Mouse (Mus musculus) left cerebral cortex, adult 9 months (tissue): ENCODE measurements around the gene Ccdc85a.

Source experiments
- DNase-seq, 2 experiments: peaks; one replicate each; pipeline ENCODE4 v3.0.0; 2022; ENCODE audit warnings: low spot score in 2 of 2

Ccdc85a gene

DNA sequence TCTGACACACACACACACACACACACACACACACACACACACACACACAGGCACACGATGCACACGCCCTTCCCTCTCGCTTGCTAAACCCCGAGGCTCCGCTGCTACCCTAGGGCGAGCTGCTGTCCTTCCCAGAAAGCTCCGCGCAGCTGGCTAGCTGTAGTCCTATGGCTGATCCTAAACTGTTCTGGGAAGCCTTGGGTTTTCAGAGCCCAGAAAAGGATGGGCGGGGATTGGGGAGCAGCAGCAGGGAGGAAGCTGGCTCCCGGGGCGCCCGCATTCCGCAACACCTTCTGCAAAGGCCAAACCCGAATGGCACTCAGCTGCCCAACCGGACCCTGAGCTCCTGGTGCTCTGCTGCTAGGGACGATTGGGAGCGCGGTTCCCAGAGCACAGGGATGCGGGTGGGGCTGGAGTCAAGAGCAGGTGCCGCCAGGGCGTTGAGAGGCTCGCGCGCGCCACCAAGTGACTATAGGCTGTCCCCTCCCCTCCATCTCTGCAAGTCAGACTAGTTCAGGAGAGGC is at the start of gene Ccdc85a:
Gene Ccdc85a, minus strand, starts transcription at position 414 of the 524 bp plus-strand sequence.
- DNase-seq, result peak; percentile 82 to 94

GRCm38 (mm10) chr11:28633571-28634125 is 49.5 kb upstream of the Ccdc85a start:
- no peak for DNase-seq

DNA sequence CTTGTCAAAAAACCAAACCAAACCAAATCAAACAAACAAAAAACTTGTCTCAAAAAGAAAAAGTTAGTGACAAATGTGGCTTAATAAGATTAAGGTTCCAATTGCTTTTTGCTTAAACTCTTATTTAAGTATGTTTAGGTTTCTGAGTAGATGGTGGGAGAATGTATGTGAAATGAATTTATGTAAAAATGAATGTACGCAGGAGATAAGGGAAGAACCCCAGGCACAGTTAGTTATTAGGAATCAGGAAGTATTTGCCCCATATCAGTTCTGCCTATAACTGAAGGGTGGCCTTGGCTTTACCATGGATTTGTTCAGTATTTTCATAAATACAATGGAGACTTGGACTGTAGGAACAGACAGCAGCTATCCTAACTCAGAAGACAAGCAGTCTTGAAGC is 49.0 kb upstream of the Ccdc85a start:
- DNase-seq, result no peak

DNA sequence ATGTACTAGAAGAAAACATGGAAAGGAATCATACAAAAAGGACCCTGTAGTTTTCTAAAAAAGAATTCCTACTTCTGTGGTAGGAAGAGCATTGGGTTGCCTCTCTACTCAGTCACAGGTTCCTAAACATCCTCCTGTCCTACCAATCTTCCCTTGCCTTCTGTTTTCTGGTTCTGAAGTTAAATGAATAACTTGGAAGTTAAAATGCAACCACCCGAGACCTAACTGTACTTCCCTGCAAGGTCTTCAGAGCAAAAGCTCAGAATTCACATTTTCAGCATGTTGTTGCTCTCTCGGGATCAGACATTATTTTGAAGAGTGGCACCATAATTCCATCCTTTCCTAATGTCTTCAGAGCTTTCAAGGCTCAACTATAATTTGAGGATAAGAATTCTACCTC is 46.6 kb upstream of the Ccdc85a start:
- no peak for DNase-seq

- DNase-seq, result no peak
Observed at GRCm38 (mm10) chr11:28610781-28611491, 26.8 kb upstream of the Ccdc85a start.

- DNase-seq, result no peak
Observed at GRCm38 (mm10) chr11:28583138-28583910, 800 bp downstream of the Ccdc85a start.

DNA sequence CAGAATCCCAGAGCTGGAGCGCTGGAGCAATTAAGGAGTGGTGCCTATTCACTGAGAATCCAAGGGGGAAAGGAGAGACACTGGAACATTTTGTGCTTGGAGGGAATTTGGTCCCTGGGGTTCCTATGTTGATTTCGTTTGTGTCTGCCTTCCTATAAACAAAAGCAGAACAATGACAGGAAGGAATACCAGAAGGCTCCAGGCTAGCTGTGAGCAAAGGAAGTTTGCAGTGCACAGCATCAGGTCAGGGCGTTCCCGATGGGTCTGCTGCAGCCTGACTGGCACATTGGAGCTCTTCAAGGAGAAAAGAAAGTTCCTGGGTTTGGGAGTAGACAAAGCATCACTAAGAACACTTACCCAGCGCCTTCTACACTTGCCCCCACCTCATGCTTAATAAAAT is 1.9 kb downstream of the Ccdc85a start:
- no peak for DNase-seq

GRCm38 (mm10) chr11:28572423-28572822 is 11.7 kb downstream of the Ccdc85a start:
- peak; percentile 35 to 71 for DNase-seq

GRCm38 (mm10) chr11:28556420-28556819 is 27.7 kb downstream of the Ccdc85a start:
- DNase-seq, result no peak

- no peak for DNase-seq
Observed at GRCm38 (mm10) chr11:28543429-28543828, 40.7 kb downstream of the Ccdc85a start.

DNA sequence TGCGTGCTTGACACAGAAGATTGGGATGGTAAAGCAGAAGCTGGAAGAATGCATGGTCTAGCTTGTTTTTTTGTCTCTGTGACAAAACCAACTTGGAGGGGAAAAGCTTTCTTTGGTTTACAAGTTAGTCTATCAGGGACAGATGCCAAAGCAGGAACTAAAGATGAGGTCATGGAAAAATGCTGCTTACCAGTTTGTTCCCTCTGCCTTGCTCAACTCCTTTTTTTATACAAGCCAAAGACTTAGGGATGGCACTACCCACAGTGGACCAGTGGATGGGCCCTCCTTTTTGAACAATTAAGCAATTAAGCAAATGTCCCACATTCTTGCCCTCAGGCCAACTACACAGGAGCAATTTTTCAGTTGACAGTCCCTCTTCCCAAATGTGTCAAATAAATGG is 42.8 kb downstream of the Ccdc85a start:
- DNase-seq, result no peak

DNA sequence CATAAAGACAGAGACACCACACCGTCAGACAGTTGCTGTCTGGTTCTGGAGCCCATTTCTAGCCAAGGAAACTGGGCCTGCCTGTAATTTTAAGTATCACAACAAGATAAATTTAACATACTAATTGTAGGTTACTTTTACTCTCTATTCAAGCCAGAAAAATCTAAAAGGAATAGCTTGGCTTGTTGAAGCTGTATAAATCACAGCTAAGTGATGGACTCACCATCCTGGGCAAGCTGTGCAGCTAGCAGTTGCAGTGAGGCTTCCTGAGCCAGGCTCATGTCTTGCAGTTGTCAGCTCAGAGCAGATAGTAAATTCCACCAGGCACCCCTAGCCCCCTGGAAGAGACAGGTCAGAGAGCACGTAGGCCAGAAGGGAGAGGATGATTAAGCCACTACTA is 50.8 kb downstream of the Ccdc85a start:
- DNase-seq, result no peak

- DNase-seq, result no peak
Observed at GRCm38 (mm10) chr11:28501190-28501589, 82.9 kb downstream of the Ccdc85a start.

DNA sequence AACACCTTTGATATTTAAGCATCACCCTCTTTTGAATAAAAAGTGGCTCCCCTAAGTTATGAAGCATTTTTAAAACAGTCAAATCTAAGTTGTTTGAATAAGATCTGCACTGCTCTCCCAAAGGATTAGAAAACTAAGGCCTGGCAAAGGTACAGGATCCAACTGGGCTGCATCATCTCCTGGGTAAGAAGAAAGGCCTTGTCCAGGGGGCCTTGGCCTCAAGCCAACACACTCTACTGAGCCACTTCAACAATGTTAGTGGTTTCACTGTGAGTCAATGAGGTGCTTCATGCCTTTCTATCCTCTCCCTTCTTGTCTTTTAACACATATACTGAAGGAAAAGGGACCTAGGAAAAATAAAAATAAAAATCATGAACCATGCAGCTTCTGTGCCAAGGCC is 87.1 kb downstream of the Ccdc85a start:
- peak in 1 of 2 experiments; percentile 7 for DNase-seq

- DNase-seq, result peak in 1 of 2 experiments; percentile 7
Observed at GRCm38 (mm10) chr11:28493362-28493761, 90.8 kb downstream of the Ccdc85a start.

- no peak for DNase-seq
Observed at GRCm38 (mm10) chr11:28491330-28491729, 92.8 kb downstream of the Ccdc85a start.

GRCm38 (mm10) chr11:28484083-28484729 is 99.9 kb downstream of the Ccdc85a start:
- no peak for DNase-seq

DNA sequence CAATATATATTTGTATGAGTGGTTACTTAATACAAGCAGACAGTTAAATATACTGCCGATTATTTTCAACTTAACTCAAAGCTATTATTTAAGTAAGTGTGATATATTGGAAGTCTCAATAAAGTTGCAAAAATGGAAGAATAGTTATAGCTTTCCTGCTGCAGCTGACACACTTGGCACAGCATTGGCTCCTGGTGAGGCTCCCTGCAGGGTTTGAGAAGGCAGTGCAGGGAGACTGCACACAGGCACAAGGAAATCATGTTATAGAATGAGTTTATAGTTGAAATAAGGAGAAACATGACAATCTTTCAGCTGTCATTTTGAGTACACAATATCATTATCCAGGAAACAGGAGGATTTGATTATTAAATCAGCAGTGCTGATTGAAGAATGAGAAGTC is 107.0 kb downstream of the Ccdc85a start:
- DNase-seq, result no peak

DNA sequence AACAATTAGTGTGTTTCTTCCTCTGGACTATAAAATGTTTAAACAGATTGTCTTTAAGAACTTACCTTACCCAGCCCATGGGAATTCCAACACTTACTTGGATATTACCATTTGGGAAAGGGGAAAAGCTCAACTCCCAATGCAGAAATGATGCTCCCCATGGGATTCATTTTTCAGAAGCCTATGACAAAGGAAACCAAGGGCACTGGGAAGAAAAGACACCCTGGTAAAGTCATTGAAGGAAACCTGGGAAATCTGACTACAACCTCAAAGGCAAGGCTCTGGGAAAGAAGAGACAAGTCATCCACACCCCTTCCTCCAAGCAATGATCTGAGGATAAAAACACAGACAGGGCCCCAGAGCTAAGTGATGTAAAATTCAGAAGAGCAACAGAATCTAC is 118.4 kb downstream of the Ccdc85a start:
- DNase-seq, result no peak

DNA sequence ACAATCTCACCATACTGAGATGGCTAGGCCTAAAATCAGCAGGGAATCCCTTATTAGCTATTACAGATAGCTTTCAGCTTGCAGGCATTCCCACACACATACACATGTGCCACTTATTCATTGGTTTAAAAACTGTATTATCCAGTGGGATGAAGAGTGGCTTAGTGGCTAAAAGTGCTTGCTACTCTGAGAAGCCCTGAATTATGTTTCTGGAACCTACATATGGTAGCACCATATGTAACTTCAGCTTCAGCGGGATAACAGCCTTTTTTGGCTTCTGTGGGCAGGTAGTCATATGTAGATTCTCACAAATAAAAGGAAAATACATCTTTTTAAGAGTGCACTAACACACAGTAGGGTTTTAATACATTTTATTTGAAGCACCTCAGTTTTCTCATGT is 119.2 kb downstream of the Ccdc85a start:
- peak in 1 of 2 experiments; percentile 10 for DNase-seq

DNA sequence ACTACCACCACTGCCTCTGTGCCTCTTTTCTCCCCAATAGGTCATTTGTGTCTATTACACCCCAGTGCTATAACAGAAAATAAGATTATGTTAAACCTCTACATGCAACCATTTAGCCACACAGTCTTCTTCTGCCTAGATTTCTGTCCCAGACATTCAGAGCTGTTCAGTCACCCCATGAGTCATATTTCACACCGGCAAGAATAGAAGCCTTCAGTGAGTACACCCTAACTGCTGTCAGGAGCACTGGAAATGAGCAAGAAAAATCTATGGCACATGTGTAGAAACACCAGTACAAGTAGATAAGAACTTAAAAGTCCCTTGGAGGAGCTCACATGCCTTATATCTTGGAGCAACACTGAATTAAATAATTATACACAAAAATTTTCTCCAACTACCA is 125.0 kb downstream of the Ccdc85a start:
- peak; percentile 19 for DNase-seq

DNA sequence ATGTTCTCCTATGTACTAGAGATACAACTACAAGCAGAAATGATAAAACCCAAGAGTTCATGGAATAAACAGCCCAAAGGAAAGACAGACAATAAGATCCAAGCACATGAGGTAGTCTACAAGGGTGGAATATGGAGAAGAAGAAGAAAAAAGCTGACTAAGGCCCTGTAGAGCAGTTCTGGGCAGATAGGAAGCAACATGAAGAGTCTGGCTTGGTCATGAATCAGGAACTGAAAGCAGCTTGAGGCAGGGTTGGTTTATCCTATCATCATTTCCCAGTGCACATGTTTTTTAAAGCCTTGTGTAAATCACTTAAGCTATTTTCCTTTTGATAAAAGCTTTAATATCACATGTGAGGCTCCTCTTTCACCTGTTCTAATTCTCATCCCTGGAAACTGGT is 144.2 kb downstream of the Ccdc85a start:
- DNase-seq, result no peak
